Mouse (Mus musculus) frontal cortex, postnatal 14 days (tissue): Measurements from ENCODE around the gene Phactr4.
"Not testable (repeated sequence)": the region's sequence is repeated elsewhere in the genome, so short reads cannot be mapped to it uniquely, and the experiment has no call there.

Source experiments
- DNase-seq, 2 experiments: peaks; one replicate each; pipeline ENCODE4 v3.0.0; 2022; ENCODE audit warnings: low spot score in 2 of 2

Gene Phactr4

GRCm38 (mm10) chr4:132421923-132422782, at the start of gene Phactr4:
Gene Phactr4, minus strand, starts transcription at chr4:132422489.
- DNase-seq: peak; percentile 84 to 88

- DNase-seq: no peak
These were observed 47.6 kb upstream of the Phactr4 start for GRCm38 (mm10) chr4:132469873-132470272.

GRCm38 (mm10) chr4:132464255-132464613, 41.9 kb upstream of the Phactr4 start:
- DNase-seq: no peak

GRCm38 (mm10) chr4:132463430-132464254, 41.4 kb upstream of the Phactr4 start, which contains the start of gene Med18:
Gene Med18, minus strand, starts transcription at chr4:132463921.
- DNase-seq: peak; percentile 89 to 91

GRCm38 (mm10) chr4:132462836-132463235, 40.5 kb upstream of the Phactr4 start:
- DNase-seq: no peak

GRCm38 (mm10) chr4:132460225-132460624, 37.9 kb upstream of the Phactr4 start:
- no peak for DNase-seq

GRCm38 (mm10) chr4:132455561-132455960, 33.3 kb upstream of the Phactr4 start:
- DNase-seq: no peak

- DNase-seq: no peak
These were observed 32.9 kb upstream of the Phactr4 start for GRCm38 (mm10) chr4:132455146-132455545.

GRCm38 (mm10) chr4:132454216-132454615, 31.9 kb upstream of the Phactr4 start:
- DNase-seq: no peak

GRCm38 (mm10) chr4:132449778-132450177, 27.5 kb upstream of the Phactr4 start:
- DNase-seq: no peak

GRCm38 (mm10) chr4:132446105-132446504, 23.8 kb upstream of the Phactr4 start:
- DNase-seq: no peak

- no peak for DNase-seq
These were observed 22.2 kb upstream of the Phactr4 start for GRCm38 (mm10) chr4:132444516-132444915.

GRCm38 (mm10) chr4:132437857-132438256, 15.6 kb upstream of the Phactr4 start:
- no peak for DNase-seq

GRCm38 (mm10) chr4:132432717-132433372, 10.6 kb upstream of the Phactr4 start:
- DNase-seq: no peak

GRCm38 (mm10) chr4:132428022-132428542, 5.8 kb upstream of the Phactr4 start:
- DNase-seq: no peak

GRCm38 (mm10) chr4:132427493-132427892, 5.2 kb upstream of the Phactr4 start:
- no peak for DNase-seq

- DNase-seq: no peak
These were observed 3.7 kb upstream of the Phactr4 start for GRCm38 (mm10) chr4:132426021-132426420.

GRCm38 (mm10) chr4:132424765-132425164, 2.5 kb upstream of the Phactr4 start:
- no peak for DNase-seq

GRCm38 (mm10) chr4:132421556-132421922, 750 bp downstream of the Phactr4 start:
- DNase-seq: peak in 1 of 2 experiments; percentile 6

GRCm38 (mm10) chr4:132420471-132420870, 1.8 kb downstream of the Phactr4 start:
- DNase-seq: no peak

GRCm38 (mm10) chr4:132415966-132416365, 6.3 kb downstream of the Phactr4 start:
- no peak for DNase-seq

- DNase-seq: not testable (repeated sequence)
These were observed 9.0 kb downstream of the Phactr4 start for GRCm38 (mm10) chr4:132413257-132413656.
